Mouse (Mus musculus): ENCODE data around the gene Iffo2.

The Iffo2 gene

GRCm38 (mm10) chr4:139601519-139602356 lies 71.4 kb downstream of the Iffo2 start:
- in situ Hi-C loops (cut with MboI; ENCODE audit: unreplicated experiment in 2 of 2) = loop anchor here in 1 of 2 experiments (25.0 kb wide), 1 partner anchor 514 kb away; the partner anchor contains the start of genes Htr6 and Nbl1

- in situ Hi-C loops (cut with MboI; ENCODE audit: unreplicated experiment in 2 of 2) = loop anchor here in 1 of 2 experiments (25.0 kb wide), 1 partner anchor 515 kb away; the partner anchor contains the start of genes Htr6 and Nbl1
Measured at GRCm38 (mm10) chr4:139602357-139603244, 72.3 kb downstream of the Iffo2 start, which contains the start of gene Gm21969. Gene Gm21969, plus strand, starts transcription at chr4:139603186.

GRCm38 (mm10) chr4:139605216-139605615 lies 74.9 kb downstream of the Iffo2 start:
- in situ Hi-C loops (cut with MboI; ENCODE audit: unreplicated experiment in 2 of 2) = loop anchor here in 1 of 2 experiments (25.0 kb wide), 1 partner anchor 518 kb away; the partner anchor contains the start of genes Htr6 and Nbl1

GRCm38 (mm10) chr4:139606732-139607131 lies 76.4 kb downstream of the Iffo2 start:
- in situ Hi-C loops (cut with MboI; ENCODE audit: unreplicated experiment in 2 of 2) = loop anchor here in 1 of 2 experiments (25.0 kb wide), 1 partner anchor 519 kb away; the partner anchor contains the start of genes Htr6 and Nbl1

GRCm38 (mm10) chr4:139608975-139609374 lies 78.6 kb downstream of the Iffo2 start:
- in situ Hi-C loops (cut with MboI; ENCODE audit: unreplicated experiment in 2 of 2) = loop anchor here in 1 of 2 experiments (25.0 kb wide), 1 partner anchor 522 kb away; the partner anchor contains the start of genes Htr6 and Nbl1

GRCm38 (mm10) chr4:139610954-139611353 lies 80.6 kb downstream of the Iffo2 start:
- in situ Hi-C loops (cut with MboI; ENCODE audit: unreplicated experiment in 2 of 2) = loop anchor here in 1 of 2 experiments (5.0 to 25.0 kb wide), 2 partner anchors 139 to 524 kb away; partner anchors contain the start of genes Htr6 and Nbl1

GRCm38 (mm10) chr4:139611542-139611953 lies 81.2 kb downstream of the Iffo2 start:
- in situ Hi-C loops (cut with MboI; ENCODE audit: unreplicated experiment in 2 of 2) = loop anchor here in 1 of 2 experiments (5.0 to 25.0 kb wide), 2 partner anchors 139 to 524 kb away; partner anchors contain the start of genes Htr6 and Nbl1

GRCm38 (mm10) chr4:139614524-139615260 lies 84.3 kb downstream of the Iffo2 start:
- in situ Hi-C loops (cut with MboI; ENCODE audit: unreplicated experiment in 2 of 2) = loop anchor here in 1 of 2 experiments (5.0 to 25.0 kb wide), 2 partner anchors 142 to 527 kb away; partner anchors contain the start of genes Htr6 and Nbl1

GRCm38 (mm10) chr4:139616276-139617000 lies 86.1 kb downstream of the Iffo2 start:
- in situ Hi-C loops (cut with MboI; ENCODE audit: unreplicated experiment in 2 of 2) = loop anchor here in 1 of 2 experiments (25.0 kb wide), 1 partner anchor 529 kb away; the partner anchor contains the start of genes Htr6 and Nbl1

GRCm38 (mm10) chr4:139617001-139617364 lies 86.6 kb downstream of the Iffo2 start:
- in situ Hi-C loops (cut with MboI; ENCODE audit: unreplicated experiment in 2 of 2) = loop anchor here in 1 of 2 experiments (25.0 kb wide), 1 partner anchor 530 kb away; the partner anchor contains the start of genes Htr6 and Nbl1

- in situ Hi-C loops (cut with MboI; ENCODE audit: unreplicated experiment in 2 of 2) = loop anchor here in 1 of 2 experiments (25.0 kb wide), 1 partner anchor 532 kb away; the partner anchor contains the start of genes Htr6 and Nbl1
Measured at GRCm38 (mm10) chr4:139619765-139620164, 89.4 kb downstream of the Iffo2 start.

GRCm38 (mm10) chr4:139622373-139623282 lies 92.3 kb downstream of the Iffo2 start, which contains the start of gene Aldh4a1:
Gene Aldh4a1, plus strand, starts transcription at chr4:139622866.
- in situ Hi-C loops (cut with MboI; ENCODE audit: unreplicated experiment in 2 of 2) = loop anchor here in 1 of 2 experiments (25.0 kb wide), 1 partner anchor 535 kb away; the partner anchor contains the start of genes Htr6 and Nbl1

GRCm38 (mm10) chr4:139623434-139624115 lies 93.2 kb downstream of the Iffo2 start:
- in situ Hi-C loops (cut with MboI; ENCODE audit: unreplicated experiment in 2 of 2) = loop anchor here in 1 of 2 experiments (25.0 kb wide), 1 partner anchor 536 kb away; the partner anchor contains the start of genes Htr6 and Nbl1

GRCm38 (mm10) chr4:139624116-139624489 lies 93.8 kb downstream of the Iffo2 start:
- in situ Hi-C loops (cut with MboI; ENCODE audit: unreplicated experiment in 2 of 2) = loop anchor here in 1 of 2 experiments (25.0 kb wide), 1 partner anchor 537 kb away; the partner anchor contains the start of genes Htr6 and Nbl1

- in situ Hi-C loops (cut with MboI; ENCODE audit: unreplicated experiment in 2 of 2) = loop anchor here (25.0 kb wide), 2 partner anchors 537 to 1113 kb away; partner anchors contain the start of genes Htr6 (in 2 of the 2), Nbl1 (in 2 of the 2) and Padi6 (in 1 of the 2)
Measured at GRCm38 (mm10) chr4:139624706-139625105, 94.4 kb downstream of the Iffo2 start.

GRCm38 (mm10) chr4:139627361-139627760 lies 97.0 kb downstream of the Iffo2 start:
- in situ Hi-C loops (cut with MboI; ENCODE audit: unreplicated experiment in 2 of 2) = loop anchor here (25.0 kb wide), 2 partner anchors 540 to 1110 kb away; partner anchors contain the start of genes Htr6 (in 1 of the 2), Nbl1 (in 1 of the 2) and Padi6 (in 1 of the 2)
